Mouse (Mus musculus) E14TG2a.4 (cell line): ENCODE results near the gene Nup133.

ENCODE experiments used
- CTCF ChIP-seq: conservative IDR thresholded peaks from 2 replicates; pipeline ENCODE4 v1.5.1; 2014; ENCODE audit warnings: low read length
- NANOG ChIP-seq: IDR thresholded peaks from 2 replicates; pipeline ENCODE4 v1.6.1; 2014; ENCODE audit warnings: borderline replicate concordance, low read length, mixed read lengths

DNA sequence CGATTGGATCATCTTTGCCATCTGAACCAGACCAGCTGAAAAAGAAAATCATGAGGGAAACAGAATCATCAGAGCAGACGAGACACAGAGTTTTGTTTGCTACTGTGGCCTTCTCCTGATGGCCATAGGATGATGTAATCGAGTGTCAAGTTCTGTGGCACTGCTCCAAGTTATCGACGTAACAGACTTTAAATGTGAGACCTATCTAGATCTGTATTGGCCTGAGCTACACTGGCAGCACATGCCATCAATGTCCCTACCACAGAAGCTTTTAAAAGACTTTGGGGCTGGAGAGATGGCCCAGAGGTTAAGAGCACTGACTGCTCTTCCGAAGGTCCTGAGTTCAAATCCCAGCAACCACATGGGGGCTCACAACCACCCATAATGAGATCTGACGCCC lies 46.4 kb downstream of the Nup133 start:
- TF ChIP-seq CTCF (no peak), NANOG (no peak)
